In the genomic region with DNA sequence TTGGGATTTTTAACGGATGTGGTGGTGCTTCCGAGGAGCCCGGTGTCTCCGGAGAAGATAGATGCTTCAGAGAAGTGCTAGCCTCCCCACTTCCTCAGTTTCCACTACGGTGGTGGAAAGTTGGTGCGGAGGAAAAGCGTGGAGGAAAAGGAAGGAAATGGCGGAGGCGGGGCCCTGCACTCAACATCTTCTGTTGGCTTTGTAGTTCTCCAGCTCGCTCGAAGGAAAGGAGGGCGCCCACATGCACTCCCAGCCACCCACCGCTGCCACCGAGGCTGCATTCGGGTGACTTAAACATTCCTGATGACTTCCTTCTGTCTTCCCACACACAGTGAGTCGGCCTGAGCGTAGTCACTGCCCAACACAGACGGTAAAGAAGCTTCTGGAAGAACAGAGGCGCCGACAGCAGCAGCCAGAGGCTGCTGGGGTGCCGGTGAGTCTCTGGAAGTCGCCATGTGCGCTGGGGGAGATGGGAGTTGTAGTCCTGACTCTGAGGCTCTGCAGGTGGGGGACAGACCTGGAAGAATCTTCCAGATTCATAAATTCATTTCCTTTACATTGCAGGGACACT, we compare ENCODE assay signal across 11 mouse cellular contexts. TPM values are rescaled to one million over a fixed set of nuclear protein-coding genes. Genes with fewer than 3 reads are reported as not detected.
DNase-seq lines count a peak whose midpoint lies in the region; ATAC-seq and TF ChIP-seq lines count a peak whose summit lies in the region.
"Had no signal": no experiment of that assay in that cellular context is flagged by ENCODE, and none has a peak within 500 bp of the region (broad histone marks: within the 10 kb centered on the region; RNA-seq: fewer than 3 reads in every experiment).

No protein-coding gene starts in this region.

- in situ Hi-C loops in CH12.LX (cut with MboI; ENCODE audit: low pct_ligation_motif_present, low pct_unique_long_range_greater_than_20kb, low sequenced_read_pairs) = no loop called here

- peak; percentile 51 for DNase-seq in cerebellum, adult 11-12 months
- DNase-seq in cerebellum, postnatal 4 days (ENCODE audit: low spot score in 2 of 2) = no peak
- DNase-seq in CH12.LX (ENCODE audit: extremely low read depth) = no peak
- peak; percentile 89 for DNase-seq in induced T-regulatory cell, adult 2 months (ENCODE audit: low read depth)
- no peak for DNase-seq in liver, embryonic 13.5 days
- no peak for DNase-seq in ovary, postnatal 10 days (ENCODE audit: low spot score)

- no peaks in the 10 kb centered on the region for H3K27me3 ChIP-seq in CH12.LX (replicated peaks)
- no peaks in the 10 kb centered on the region for H3K27me3 ChIP-seq in forebrain, embryonic 13.5 days
- peaks cover 6% of the 10 kb centered on the region for H3K27me3 ChIP-seq in liver, embryonic 13.5 days
- H3K27me3 ChIP-seq in neural tube, embryonic 14.5 days (ENCODE audit: control insufficient read depth, insufficient read depth, low read length) = no peaks in the 10 kb centered on the region

- peaks cover 9 to 66% of the 10 kb centered on the region in 2 experiments for H3K4me1 ChIP-seq in CH12.LX (ENCODE audit: control insufficient read depth in 1 of 2, insufficient read depth in 2 of 2)
- H3K4me1 ChIP-seq in forebrain, embryonic 13.5 days = peaks cover 21% of the 10 kb centered on the region
- peaks cover 36% of the 10 kb centered on the region for H3K4me1 ChIP-seq in liver, embryonic 13.5 days (replicated peaks)
- 0 out of 2 replicates have a peak, but pooled peaks cover 3% of the 10 kb centered on the region for H3K4me1 ChIP-seq in neural tube, embryonic 14.5 days (ENCODE audit: control insufficient read depth, insufficient read depth, low read length)

- TF ChIP-seq POLR2A in CH12.LX (IDR thresholded peaks at IDR 0.05; ENCODE audit: low read depth, low read length) = no peak

- no peak for TF ChIP-seq CTCF in CH12.LX (conservative IDR thresholded peaks at IDR 0.05 in 1 of 2, IDR thresholded peaks at IDR 0.05 in 1 of 2; ENCODE audit: low read depth in 2 of 2, low read length in 2 of 2)

- peak overlapping the region; percentile 85 to 93 (median 92) for H3K4me3 ChIP-seq in CH12.LX (replicated peaks in 1 of 3; ENCODE audit: low read depth in 2 of 3, low read length in 2 of 3, poor library complexity in 1 of 3)
- peak overlapping the region; percentile 59 for H3K4me3 ChIP-seq in forebrain, embryonic 13.5 days
- H3K4me3 ChIP-seq in liver, embryonic 13.5 days (replicated peaks) = peak overlapping the region; percentile 64
- peak overlapping the region; percentile 55 for H3K4me3 ChIP-seq in neural tube, embryonic 14.5 days (ENCODE audit: low read depth, low read length)

- ATAC-seq in forebrain, embryonic 13.5 days = no peak
- no peak for ATAC-seq in liver, embryonic 13.5 days (ENCODE audit: low read depth)
- no peak for ATAC-seq in neural tube, embryonic 14.5 days (ENCODE audit: low read depth)

- peaks cover 8% of the 10 kb centered on the region for H3K9me3 ChIP-seq in CH12.LX (replicated peaks; ENCODE audit: low read length)
- peaks cover 7% of the 10 kb centered on the region; the same call in 1 of the 2 replicates for H3K9me3 ChIP-seq in forebrain, embryonic 13.5 days (replicated peaks)
- H3K9me3 ChIP-seq in liver, embryonic 13.5 days (replicated peaks) = no peaks in the 10 kb centered on the region
- no peaks in the 10 kb centered on the region for H3K9me3 ChIP-seq in neural tube, embryonic 14.5 days (ENCODE audit: control insufficient read depth, low read length)

- H3K4me2 ChIP-seq in CH12.LX (ENCODE audit: insufficient read depth, low read depth, poor library complexity, severe bottlenecking) = peak overlapping the region; percentile 82
- H3K4me2 ChIP-seq in forebrain, embryonic 13.5 days = peak overlapping the region; percentile 81
- H3K4me2 ChIP-seq in liver, embryonic 13.5 days = peak overlapping the region; percentile 91
- peak overlapping the region; percentile 85 for H3K4me2 ChIP-seq in neural tube, embryonic 14.5 days (ENCODE audit: low read depth, low read length)

- H3K79me2 ChIP-seq in CH12.LX (replicated peaks; ENCODE audit: control insufficient read depth, extremely low read depth, insufficient read depth, poor library complexity, severe bottlenecking) = peaks cover 22% of the 10 kb centered on the region

- TF ChIP-seq RAD21 in CH12.LX (IDR thresholded peaks at IDR 0.05; ENCODE audit: low read depth, low read length) = no peak

- 52% methylated on average over 23 of the region's 23 CpGs for WGBS in forebrain, embryonic 13.5 days
- WGBS in liver, embryonic 13.5 days (ENCODE audit: insufficient replicate concordance) = 22% methylated on average over 23 of the region's 23 CpGs
- WGBS in neural tube, embryonic 14.5 days = 51% methylated on average over 23 of the region's 23 CpGs

- H3K27ac ChIP-seq in CH12.LX (ENCODE audit: insufficient read depth, low read depth) = peak overlapping the region; percentile 61; the same call in 1 of the 2 replicates
- H3K27ac ChIP-seq in forebrain, embryonic 13.5 days = peak overlapping the region; percentile 27; the same call in 1 of the 2 replicates
- H3K27ac ChIP-seq in liver, embryonic 13.5 days = peak overlapping the region; percentile 45; the same call in 1 of the 2 replicates
- 0 out of 2 replicates have a peak overlapping the region, but pooled peaks have one; percentile 10 for H3K27ac ChIP-seq in neural tube, embryonic 14.5 days (ENCODE audit: low read depth, low read length)

- dilution Hi-C loops in CH12.LX (cut with MboI; ENCODE audit: extremely low pct_ligation_motif_present, extremely low pct_unique_long_range_greater_than_20kb, low sequenced_read_pairs) = no loop called here

- peaks cover 42 to 60% of the 10 kb centered on the region in 2 experiments for H3K36me3 ChIP-seq in CH12.LX (replicated peaks in 1 of 2; ENCODE audit: control insufficient read depth in 1 of 2, insufficient read depth in 1 of 2, low read length in 1 of 2)
- H3K36me3 ChIP-seq in forebrain, embryonic 13.5 days (ENCODE audit: poor library complexity, severe bottlenecking) = peaks cover 18% of the 10 kb centered on the region
- peaks cover 26% of the 10 kb centered on the region for H3K36me3 ChIP-seq in liver, embryonic 13.5 days
- no peaks in the 10 kb centered on the region; the same call in 1 of the 2 replicates for H3K36me3 ChIP-seq in neural tube, embryonic 14.5 days (ENCODE audit: control insufficient read depth, insufficient read depth, low read length)

- peak overlapping the region; percentile 85 for H3K9ac ChIP-seq in CH12.LX (ENCODE audit: insufficient read depth, low read depth)
- H3K9ac ChIP-seq in forebrain, embryonic 13.5 days = peak overlapping the region; percentile 71
- H3K9ac ChIP-seq in liver, embryonic 13.5 days = peak overlapping the region; percentile 67
- no peak overlapping the region; the same call in 1 of the 2 replicates for H3K9ac ChIP-seq in neural tube, embryonic 14.5 days (replicated peaks; ENCODE audit: low read depth, low read length)

- TF ChIP-seq EP300 in CH12.LX (IDR thresholded peaks at IDR 0.05; ENCODE audit: low read length) = no peak

TF ChIP-seq in CH12.LX, 34 proteins besides CTCF, POLR2A, EP300 and RAD21 (continues in another document):
- TF ChIP-seq ZKSCAN1 (IDR thresholded peaks at IDR 0.05; ENCODE audit: borderline replicate concordance, low read depth, low read length) (no peak), USF2 (conservative IDR thresholded peaks at IDR 0.05; ENCODE audit: low read depth, low read length) (no peak), KAT2A (IDR thresholded peaks at IDR 0.05; ENCODE audit: insufficient replicate concordance, low read length) (no peak), IRF4 (IDR thresholded peaks at IDR 0.05; ENCODE audit: low read depth, low read length) (no peak), SMC3 (IDR thresholded peaks at IDR 0.05; ENCODE audit: low read depth, low read length) (no peak), MXI1 (IDR thresholded peaks at IDR 0.05; ENCODE audit: low read depth, low read length) (peak; percentile 60; the same call in 1 of the 2 replicates), POLR2AphosphoS2 (IDR thresholded peaks at IDR 0.05; ENCODE audit: low read depth, low read length) (no peak)

RNA-seq across cellular contexts. Expression of a gene that starts 1.6 kb away (rescaled TPM):
- total RNA-seq in CH12.LX (2012; rRNA removed) = 133 and 161 TPM in 2 replicates
- total RNA-seq in CH12.LX (2014; rRNA removed) = 131 and 144 TPM in 2 replicates
- polyA plus RNA-seq in CH12.LX (2012; ENCODE audit: insufficient read length, low read depth) = 175 and 197 TPM in 2 replicates
- 1.3 and 1.6 TPM in 2 replicates for polyA plus RNA-seq in forebrain, embryonic 13.5 days (2015; fragmentation: Nextera tagmentation; extraction: Ambion mirVana)
- 1.2 TPM in 2 replicates for polyA plus RNA-seq in liver, embryonic 13.5 days (2015; fragmentation: Nextera tagmentation; extraction: Ambion mirVana)
- 2.5 and 3.1 TPM in 2 replicates for polyA plus RNA-seq in neural tube, embryonic 14.5 days (2014; fragmentation: Nextera tagmentation; extraction: Ambion mirVana)

RNA-seq across cellular contexts. Expression of a gene that starts 3.5 kb away (rescaled TPM):
- total RNA-seq in CH12.LX (2012; rRNA removed) (8.0 and 11.9 TPM in 2 replicates), CH12.LX (2014; rRNA removed) (6.3 and 11.8 TPM in 2 replicates)
- polyA plus RNA-seq in CH12.LX (2012; ENCODE audit: insufficient read length, low read depth) = 11.8 and 11.9 TPM in 2 replicates
- polyA plus RNA-seq in forebrain, embryonic 13.5 days (2015; fragmentation: Nextera tagmentation; extraction: Ambion mirVana) = 0.88 TPM in 1 of 2 replicates, not detected in the other
- 2.7 and 4.0 TPM in 2 replicates for polyA plus RNA-seq in liver, embryonic 13.5 days (2015; fragmentation: Nextera tagmentation; extraction: Ambion mirVana)
- 1.1 TPM in 1 of 2 replicates, not detected in the other for polyA plus RNA-seq in neural tube, embryonic 14.5 days (2014; fragmentation: Nextera tagmentation; extraction: Ambion mirVana)
- polyA plus RNA-seq: C2C12; testis, adult 2 months had no signal

RNA-seq across cellular contexts. Expression of a gene that starts 9.6 kb away (rescaled TPM):
- 4.2 and 5.0 TPM in 2 replicates for total RNA-seq in CH12.LX (2012; rRNA removed)
- 9.4 and 13.0 TPM in 2 replicates for total RNA-seq in CH12.LX (2014; rRNA removed)
- 14.3 and 18.9 TPM in 2 replicates for polyA plus RNA-seq in CH12.LX (2012; ENCODE audit: insufficient read length, low read depth)
- 12.1 and 15.6 TPM in 2 replicates for polyA plus RNA-seq in forebrain, embryonic 13.5 days (2015; fragmentation: Nextera tagmentation; extraction: Ambion mirVana)
- polyA plus RNA-seq in liver, embryonic 13.5 days (2015; fragmentation: Nextera tagmentation; extraction: Ambion mirVana) = 65.8 and 80.0 TPM in 2 replicates
- polyA plus RNA-seq in neural tube, embryonic 14.5 days (2014; fragmentation: Nextera tagmentation; extraction: Ambion mirVana) = 23.3 and 39.9 TPM in 2 replicates
- polyA plus RNA-seq: C2C12 had no signal

RNA-seq across cellular contexts. Expression of a gene that starts 22.2 kb away (rescaled TPM):
- total RNA-seq in CH12.LX (2012; rRNA removed) = 0.34 and 0.93 TPM in 2 replicates
- total RNA-seq in CH12.LX (2014; rRNA removed) = not detected in 2 replicates
- 0.10 TPM in 1 of 2 replicates, not detected in the other for polyA plus RNA-seq in CH12.LX (2012; ENCODE audit: insufficient read length, low read depth)
- 306 and 329 TPM in 2 replicates for polyA plus RNA-seq in forebrain, embryonic 13.5 days (2015; fragmentation: Nextera tagmentation; extraction: Ambion mirVana)
- polyA plus RNA-seq in liver, embryonic 13.5 days (2015; fragmentation: Nextera tagmentation; extraction: Ambion mirVana) = 4.6 and 4.7 TPM in 2 replicates
- 641 and 675 TPM in 2 replicates for polyA plus RNA-seq in neural tube, embryonic 14.5 days (2014; fragmentation: Nextera tagmentation; extraction: Ambion mirVana)

RNA-seq across cellular contexts. Expression of a gene that starts 34.3 kb away (rescaled TPM):
- not detected in 2 replicates for total RNA-seq in CH12.LX (2012; rRNA removed)
- total RNA-seq in CH12.LX (2014; rRNA removed) = not detected in 2 replicates
- polyA plus RNA-seq in CH12.LX (2012; ENCODE audit: insufficient read length, low read depth) = not detected in 2 replicates
- 0.36 and 0.65 TPM in 2 replicates for polyA plus RNA-seq in forebrain, embryonic 13.5 days (2015; fragmentation: Nextera tagmentation; extraction: Ambion mirVana)
- 0.16 and 0.20 TPM in 2 replicates for polyA plus RNA-seq in liver, embryonic 13.5 days (2015; fragmentation: Nextera tagmentation; extraction: Ambion mirVana)
- 0.27 and 0.89 TPM in 2 replicates for polyA plus RNA-seq in neural tube, embryonic 14.5 days (2014; fragmentation: Nextera tagmentation; extraction: Ambion mirVana)
- polyA plus RNA-seq: C2C12; gonadal fat pad, adult 2 months had no signal

Comparison
In these comparisons a context has a peak if more than half of its experiments do, and no peak if none do; other contexts are left out.
1. DNase-seq: peak in cerebellum, adult 11-12 months (single experiment) and induced T-regulatory cell, adult 2 months (single experiment); none in cerebellum, postnatal 4 days (0 of 2), CH12.LX (single experiment), liver, embryonic 13.5 days (single experiment) and ovary, postnatal 10 days (single experiment).
2. H3K27ac ChIP-seq: peak in every context shown above with its lines; median percentile 61 in CH12.LX; 45 in liver, embryonic 13.5 days; 27 in forebrain, embryonic 13.5 days; 10 in neural tube, embryonic 14.5 days.
3. RNA of a gene that starts 1.6 kb away (polyA plus RNA-seq): 175 to 197 TPM in CH12.LX; 2.5 to 3.1 TPM in neural tube, embryonic 14.5 days, 1.3 to 1.6 TPM in forebrain, embryonic 13.5 days and 1.2 TPM in liver, embryonic 13.5 days; every median in the first group is over 10 times any median in the second.
4. Peak in every context shown above with its lines, with median percentiles within 50 percentile points of each other: H3K4me2 ChIP-seq and H3K4me3 ChIP-seq.